Comparison of ENCODE assay signal across 40 mouse cellular contexts in genomic region chr3:97630746-97631145, GRCm38 (mm10). TPM values are rescaled to one million over a fixed set of nuclear protein-coding genes. Genes with fewer than 3 reads are reported as not detected.
"Had no signal": no experiment of that assay in that cellular context is flagged by ENCODE, and none has a peak within 500 bp of the region (broad histone marks: within the 10 kb centered on the region; RNA-seq: fewer than 3 reads in every experiment).

No protein-coding gene starts in this region.

- H3K4me2 ChIP-seq: heart, embryonic 13.5 days; heart, embryonic 15.5 days; hindbrain, embryonic 13.5 days; hindbrain, embryonic 15.5 days; kidney, embryonic 15.5 days; limb, embryonic 13.5 days; limb, embryonic 15.5 days had no signal

- H3K9me3 ChIP-seq: heart, embryonic 10.5 days; heart, embryonic 13.5 days; heart, embryonic 15.5 days; hindbrain, embryonic 13.5 days; hindbrain, embryonic 15.5 days; kidney, embryonic 15.5 days; limb, embryonic 13.5 days; limb, embryonic 15.5 days had no signal

- H3K27me3 ChIP-seq: heart, embryonic 13.5 days; heart, embryonic 15.5 days; hindbrain, embryonic 15.5 days; kidney, embryonic 15.5 days; limb, embryonic 13.5 days; limb, embryonic 15.5 days had no signal

- H3K9ac ChIP-seq: heart, embryonic 13.5 days; heart, embryonic 15.5 days; hindbrain, embryonic 13.5 days; hindbrain, embryonic 15.5 days; kidney, embryonic 15.5 days; limb, embryonic 13.5 days; limb, embryonic 15.5 days; liver, embryonic 14.5 days had no signal

- DNase-seq: gastrocnemius, postnatal 14 days; gastrocnemius, postnatal 36 days; heart, adult 18-20 months; heart, postnatal 14 days; heart, postnatal 36 days; kidney, adult 11 months; kidney, adult 9 months; kidney, postnatal 14 days; layer of hippocampus, adult 9-11 months; layer of hippocampus, postnatal 36 days; left cerebral cortex, postnatal 4 days had no signal

- H3K4me1 ChIP-seq: hindbrain, embryonic 15.5 days had no signal

- ATAC-seq: hindbrain, postnatal 0 days had no signal

- H3K4me3 ChIP-seq: heart, embryonic 10.5 days; heart, embryonic 13.5 days; heart, embryonic 15.5 days; hindbrain, embryonic 13.5 days; hindbrain, embryonic 15.5 days; kidney, embryonic 15.5 days; limb, embryonic 13.5 days; limb, embryonic 15.5 days had no signal

- H3K36me3 ChIP-seq: heart, embryonic 10.5 days; heart, embryonic 13.5 days; heart, embryonic 15.5 days; hindbrain, embryonic 13.5 days; hindbrain, embryonic 15.5 days; kidney, embryonic 15.5 days; limb, embryonic 13.5 days; limb, embryonic 15.5 days had no signal

- H3K27ac ChIP-seq: heart, embryonic 10.5 days; heart, embryonic 13.5 days; heart, embryonic 15.5 days; hindbrain, embryonic 13.5 days; hindbrain, embryonic 15.5 days; hindbrain, postnatal 0 days; kidney, embryonic 15.5 days; kidney, postnatal 0 days; limb, embryonic 13.5 days; limb, embryonic 15.5 days; liver, embryonic 14.5 days had no signal

RNA-seq across cellular contexts. Expression of gene Gm17651, which starts 43.7 kb away (rescaled TPM):
- total RNA-seq: gastrocnemius, adult 18-20 months; gastrocnemius, adult 8-10 months; gastrocnemius, postnatal 14 days; gastrocnemius, postnatal 36 days; heart, adult 18-20 months; heart, adult 8-10 months; heart, postnatal 14 days; heart, postnatal 36 days; hematopoietic stem cell, adult 5-6 weeks; hindbrain, postnatal 0 days; layer of hippocampus, adult 18-20 months; layer of hippocampus, adult 8-10 months; layer of hippocampus, postnatal 14 days; layer of hippocampus, postnatal 36 days; left cerebral cortex, adult 18-20 months; left cerebral cortex, adult 8-10 months; left cerebral cortex, postnatal 10 days; left cerebral cortex, postnatal 25 days; left cerebral cortex, postnatal 4 days had no signal
- polyA plus RNA-seq: gonadal fat pad, adult 2 months; heart, embryonic 10.5 days; heart, embryonic 13.5 days; heart, embryonic 15.5 days; heart, postnatal 0 days; hindbrain, embryonic 11.5 days; hindbrain, embryonic 13.5 days; hindbrain, embryonic 15.5 days; hindbrain, postnatal 0 days; intestine, embryonic 14.5 days; kidney, adult 2 months; kidney, embryonic 15.5 days; kidney, postnatal 0 days; large intestine, adult 2 months; limb, embryonic 11.5 days; limb, embryonic 13.5 days; limb, embryonic 15.5 days; liver, embryonic 14.5 days had no signal
